Mouse (Mus musculus): Measurements from ENCODE around the gene Gm12166.

Gene Gm12166

GRCm38 (mm10) chr11:46020246-46020645 is 31.9 kb downstream of the Gm12166 start:
- in situ Hi-C loops (cut with MseI, MboI) = no loop called here

- in situ Hi-C loops (cut with MseI, MboI) = no loop called here
Measured at GRCm38 (mm10) chr11:46016061-46016460, 36.1 kb downstream of the Gm12166 start.

All from mouse trophoblast stem cell (cell line).